Mouse (Mus musculus) E14TG2a.4 (cell line): Measurements from ENCODE around the gene Tbk1.
A peak's percentile ranks its signal among the peaks of the same experiment; 100 is the strongest.

Experiments
- H3K27me3 ChIP-seq: 2 replicates; pipeline ENCODE4 v1.6.1; 2014; ENCODE audit warnings: low read length, control low read depth; ENCODE audit not compliant: insufficient read depth
- H3K36me3 ChIP-seq: 2 replicates; pipeline ENCODE4 v1.6.1; 2014; ENCODE audit warnings: low read length, control low read depth; ENCODE audit not compliant: insufficient read depth
- H3K4me1 ChIP-seq: replicated peaks from 2 replicates; pipeline ENCODE4 v1.6.1; 2014; ENCODE audit warnings: low read depth, low read length, control low read depth
- H3K4me3 ChIP-seq: replicated peaks from 2 replicates; pipeline ENCODE4 v1.5.1; 2014; ENCODE audit warnings: mild to moderate bottlenecking, low read length
- H3K9me3 ChIP-seq: 2 replicates; pipeline ENCODE4 v1.6.1; 2014; ENCODE audit warnings: low read length, control low read depth
- CTCF ChIP-seq: conservative IDR thresholded peaks from 2 replicates; pipeline ENCODE4 v1.5.1; 2014; ENCODE audit warnings: low read length
- NANOG ChIP-seq: IDR thresholded peaks from 2 replicates; pipeline ENCODE4 v1.6.1; 2014; ENCODE audit warnings: borderline replicate concordance, low read length, mixed read lengths
- POU5F1 ChIP-seq: IDR thresholded peaks from 2 replicates; pipeline ENCODE4 v1.6.1; 2014; ENCODE audit warnings: low read length, borderline replicate concordance

Tbk1 gene

DNA sequence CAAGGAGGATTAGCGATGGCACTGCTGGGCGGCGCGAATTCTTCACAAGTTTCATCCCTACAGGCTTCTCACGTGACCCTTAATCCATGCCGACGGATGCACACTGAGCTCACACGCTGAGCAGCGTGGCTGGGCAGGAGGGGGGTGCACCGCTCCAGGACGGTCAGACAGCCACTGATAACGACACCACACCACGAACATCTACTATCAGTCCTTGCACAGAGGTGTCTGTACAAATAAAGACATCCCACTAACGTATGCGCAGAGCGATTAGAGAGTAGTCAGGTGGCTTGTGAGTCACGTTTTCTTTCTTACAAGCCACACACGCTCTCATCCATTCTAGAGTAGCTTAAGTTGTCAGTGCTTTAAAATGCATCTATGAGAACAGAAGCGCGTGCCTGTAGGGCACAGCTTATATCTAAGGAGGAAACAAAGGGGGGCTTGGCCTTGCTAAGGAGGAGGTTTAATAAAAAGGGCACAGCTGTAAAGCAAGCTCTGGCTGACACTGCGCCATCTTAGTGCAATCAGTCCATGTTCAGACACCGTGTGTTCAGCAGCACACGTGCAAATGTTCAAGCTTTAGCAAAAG is 17.5 kb downstream of the Tbk1 start:
- no peaks in the 10 kb centered on the region for H3K9me3 ChIP-seq
- TF ChIP-seq NANOG: no peak
- no peak for TF ChIP-seq CTCF
- TF ChIP-seq POU5F1: no peak
- H3K4me1 ChIP-seq: peaks cover 27% of the 10 kb centered on the region

DNA sequence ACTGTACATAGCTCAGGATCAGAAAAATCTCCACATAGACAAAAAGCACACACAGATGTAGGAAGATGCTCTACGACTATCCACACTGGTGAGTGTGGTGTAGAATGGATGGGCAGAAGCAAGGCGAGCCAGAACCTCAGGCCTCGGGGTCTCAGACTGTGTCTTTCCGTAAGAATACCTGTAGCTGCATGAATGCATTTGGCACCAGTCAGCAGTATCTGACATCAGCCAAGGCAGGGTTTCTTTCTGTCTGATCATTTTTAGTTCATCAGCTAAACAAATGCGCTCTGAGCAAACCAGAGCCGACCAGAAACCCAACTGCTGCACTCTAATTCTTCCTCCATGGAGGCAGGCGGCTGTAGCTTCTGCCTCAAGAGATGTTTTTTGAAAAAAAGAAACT is 18.1 kb downstream of the Tbk1 start:
- H3K27me3 ChIP-seq: no peaks in the 10 kb centered on the region
- peaks cover 57% of the 10 kb centered on the region for H3K36me3 ChIP-seq
- TF ChIP-seq POU5F1 (no peak), CTCF (no peak), NANOG (no peak)
- no peaks in the 10 kb centered on the region for H3K9me3 ChIP-seq
- H3K4me1 ChIP-seq: peaks cover 27% of the 10 kb centered on the region
- peak overlapping the region; percentile 20; the same call in 1 of the 2 replicates for H3K4me3 ChIP-seq

More for the DNA sequence above, 17.5 kb downstream of the Tbk1 start:
- Histone ChIP-seq H3K4me3 (peak overlapping the region; percentile 20; the same call in 1 of the 2 replicates), H3K36me3 (peaks cover 51% of the 10 kb centered on the region), H3K27me3 (no peaks in the 10 kb centered on the region)

- no peak for TF ChIP-seq POU5F1
- TF ChIP-seq CTCF: no peak
- TF ChIP-seq NANOG: no peak
- H3K27me3 ChIP-seq: no peaks in the 10 kb centered on the region
- H3K36me3 ChIP-seq: peaks cover 61% of the 10 kb centered on the region
- H3K9me3 ChIP-seq: no peaks in the 10 kb centered on the region
- peaks cover 27% of the 10 kb centered on the region for H3K4me1 ChIP-seq
- H3K4me3 ChIP-seq: no peak overlapping the region
Measured at GRCm38 (mm10) chr10:121568026-121568425, 18.6 kb downstream of the Tbk1 start.

GRCm38 (mm10) chr10:121564447-121564846 is 22.1 kb downstream of the Tbk1 start:
- H3K36me3 ChIP-seq: peaks cover 61% of the 10 kb centered on the region
- TF ChIP-seq NANOG: no peak
- TF ChIP-seq POU5F1: no peak
- TF ChIP-seq CTCF: no peak
- peaks cover 16% of the 10 kb centered on the region for H3K4me1 ChIP-seq
- no peak overlapping the region for H3K4me3 ChIP-seq
- H3K9me3 ChIP-seq: no peaks in the 10 kb centered on the region
- no peaks in the 10 kb centered on the region for H3K27me3 ChIP-seq

DNA sequence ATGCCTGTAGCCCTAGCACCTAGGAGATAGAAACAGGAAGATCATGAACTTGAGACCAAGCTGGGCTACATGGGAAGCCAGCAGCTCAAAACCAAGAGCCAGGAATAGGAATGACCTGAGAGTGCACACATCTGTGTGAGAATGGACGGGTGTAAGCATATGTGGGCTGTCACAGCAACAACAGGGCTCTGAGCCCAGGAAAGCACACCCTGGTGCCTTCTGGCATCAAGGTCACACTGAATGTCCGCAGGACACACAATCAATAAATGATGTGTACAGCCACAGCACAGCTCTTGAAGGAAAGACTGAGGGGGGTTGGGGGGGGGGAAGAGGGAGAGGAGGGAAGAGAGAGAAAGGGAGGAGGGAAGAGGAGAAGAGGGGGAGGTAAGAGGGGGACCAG is 28.4 kb downstream of the Tbk1 start:
- Histone ChIP-seq H3K36me3 (peaks cover 85% of the 10 kb centered on the region), H3K4me1 (peaks cover 9% of the 10 kb centered on the region), H3K9me3 (no peaks in the 10 kb centered on the region), H3K27me3 (no peaks in the 10 kb centered on the region), H3K4me3 (no peak overlapping the region)
- no peak for TF ChIP-seq POU5F1
- TF ChIP-seq NANOG: no peak
- no peak for TF ChIP-seq CTCF

DNA sequence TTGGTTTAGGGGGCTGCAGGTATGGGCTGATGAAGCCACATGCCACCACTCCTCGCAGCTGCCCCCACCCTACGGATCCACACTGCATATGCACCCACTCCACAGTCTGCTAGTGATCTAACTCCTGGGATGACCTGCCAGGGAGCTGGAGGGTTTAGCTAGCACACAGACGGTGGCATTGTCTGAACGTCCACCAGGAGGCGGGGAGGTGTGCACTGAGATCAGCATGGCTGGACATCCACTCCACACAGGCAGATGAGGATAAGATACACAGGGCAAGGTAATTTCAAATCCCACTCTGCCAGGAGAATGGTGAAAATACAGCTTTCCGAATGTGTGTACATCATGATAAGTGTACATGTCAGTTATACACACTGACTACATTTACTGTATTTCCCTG is 30.3 kb downstream of the Tbk1 start:
- H3K4me1 ChIP-seq: peaks cover 9% of the 10 kb centered on the region

GRCm38 (mm10) chr10:121550334-121550733 is 36.3 kb downstream of the Tbk1 start:
- H3K4me3 ChIP-seq: no peak overlapping the region
- H3K9me3 ChIP-seq: no peaks in the 10 kb centered on the region
- TF ChIP-seq NANOG (no peak), POU5F1 (no peak), CTCF (no peak)
- peaks cover 80% of the 10 kb centered on the region for H3K36me3 ChIP-seq
- H3K27me3 ChIP-seq: no peaks in the 10 kb centered on the region
- H3K4me1 ChIP-seq: peaks cover 15% of the 10 kb centered on the region

More for the DNA sequence above, 30.3 kb downstream of the Tbk1 start:
- H3K4me3 ChIP-seq: no peak overlapping the region
- TF ChIP-seq NANOG: no peak
- TF ChIP-seq CTCF: peak; percentile 31
- no peaks in the 10 kb centered on the region for H3K9me3 ChIP-seq
- H3K36me3 ChIP-seq: peaks cover 92% of the 10 kb centered on the region
- H3K27me3 ChIP-seq: no peaks in the 10 kb centered on the region

DNA sequence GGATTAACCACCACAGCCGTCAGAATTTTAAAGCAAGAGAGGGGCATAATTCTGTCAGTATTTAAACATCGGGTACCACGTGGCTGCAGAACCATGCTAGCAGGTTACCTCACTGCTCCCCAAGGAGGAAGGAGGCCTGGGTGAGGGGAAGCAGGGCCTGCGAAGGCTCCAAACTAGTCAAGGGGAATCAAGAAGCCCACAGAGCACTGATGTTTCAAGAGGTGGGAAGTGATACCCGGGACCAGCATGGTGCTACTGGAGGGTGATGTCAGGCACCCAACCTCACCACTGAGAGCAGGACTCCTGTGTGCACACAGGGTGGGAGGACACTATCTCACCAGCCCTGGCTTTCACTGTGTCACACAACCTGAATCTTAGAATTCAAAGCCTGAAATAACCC is 36.9 kb downstream of the Tbk1 start:
- TF ChIP-seq CTCF: no peak
- no peak for TF ChIP-seq POU5F1
- TF ChIP-seq NANOG: no peak
- Histone ChIP-seq H3K4me3 (no peak overlapping the region), H3K4me1 (peaks cover 15% of the 10 kb centered on the region), H3K36me3 (peaks cover 77% of the 10 kb centered on the region), H3K9me3 (no peaks in the 10 kb centered on the region), H3K27me3 (no peaks in the 10 kb centered on the region)

- Histone ChIP-seq H3K36me3 (peaks cover 53% of the 10 kb centered on the region), H3K4me1 (peaks cover 14% of the 10 kb centered on the region), H3K27me3 (no peaks in the 10 kb centered on the region), H3K9me3 (no peaks in the 10 kb centered on the region), H3K4me3 (no peak overlapping the region)
- TF ChIP-seq CTCF (no peak), NANOG (no peak), POU5F1 (no peak)
Measured at GRCm38 (mm10) chr10:121547162-121547561, 39.4 kb downstream of the Tbk1 start.
